Mouse (Mus musculus) lung, postnatal 0 days (tissue): ENCODE measurements at regions not wholly inside any gene's neighbourhood (a gene's known extent, or its start where the extent isn't known, plus 50 kb on each side); places are given as distances from the start of the nearest gene placed in this dataset.

Experiments
- ATAC-seq: fragments of 200-750 bp; cut with Nextera tagmentation; 2 replicates; pipeline ENCODE4 v1.8.0; 2017; ENCODE audit warnings: moderate library complexity
- DNase-seq: peaks from one replicate; pipeline ENCODE4 v3.0.0-alpha.2; 2016; ENCODE audit warnings: low spot score
- H3K27ac ChIP-seq: fragments of 300-500 bp; sonication (generic); 2 replicates; pipeline ENCODE4 v1.5.1; 2014; ENCODE audit warnings: antibody characterized with exemption, mild to moderate bottlenecking, low read length, mixed read lengths
- H3K27me3 ChIP-seq: fragments of 300-500 bp; sonication (generic); replicated peaks from 2 replicates; pipeline ENCODE4 v1.6.1; 2014; ENCODE audit warnings: low read length, mixed read lengths; ENCODE audit not compliant: insufficient read depth
- H3K36me3 ChIP-seq: fragments of 300-500 bp; sonication (generic); 2 replicates; pipeline ENCODE4 v1.6.1; 2014; ENCODE audit warnings: low read length, mixed read lengths; ENCODE audit not compliant: insufficient read depth
- H3K4me1 ChIP-seq: fragments of 300-500 bp; sonication (generic); 2 replicates; pipeline ENCODE4 v1.6.1; 2014; ENCODE audit warnings: antibody characterized with exemption, low read depth, low read length, mixed read lengths; ENCODE audit not compliant: insufficient read depth
- H3K4me2 ChIP-seq: fragments of 300-500 bp; sonication (generic); replicated peaks from 2 replicates; pipeline ENCODE4 v1.6.1; 2014; ENCODE audit warnings: low read depth, mild to moderate bottlenecking, low read length, moderate library complexity, mixed read lengths
- H3K4me3 ChIP-seq: fragments of 300-500 bp; sonication (generic); 2 replicates; pipeline ENCODE4 v1.5.1; 2014; ENCODE audit warnings: low read depth, low read length
- H3K9ac ChIP-seq: fragments of 300-500 bp; sonication (generic); replicated peaks from 2 replicates; pipeline ENCODE4 v1.6.1; 2014; ENCODE audit warnings: low read depth, mild to moderate bottlenecking
- H3K9me3 ChIP-seq: fragments of 300-500 bp; sonication (generic); 2 replicates; pipeline ENCODE4 v1.6.1; 2016; ENCODE audit warnings: low read length, mixed read lengths
- CTCF ChIP-seq: IDR thresholded peaks from 2 replicates; pipeline ENCODE4 v1.5.1; 2016; ENCODE audit warnings: antibody characterized with exemption, mild to moderate bottlenecking
- EP300 ChIP-seq: IDR thresholded peaks from 2 replicates; pipeline ENCODE4 v1.6.1; 2016; ENCODE audit warnings: antibody characterized with exemption, mild to moderate bottlenecking, control low read depth
- WGBS: fragments of 180-500 bp; shearing (Covaris S2); extraction: QIAGEN DNeasy Blood & Tissue Kit; methylation state at CpG from one replicate; pipeline ENCODE4 v1.1.7; 2014; 5-methylcytosine and 5-hydroxymethylcytosine counted together

DNA sequence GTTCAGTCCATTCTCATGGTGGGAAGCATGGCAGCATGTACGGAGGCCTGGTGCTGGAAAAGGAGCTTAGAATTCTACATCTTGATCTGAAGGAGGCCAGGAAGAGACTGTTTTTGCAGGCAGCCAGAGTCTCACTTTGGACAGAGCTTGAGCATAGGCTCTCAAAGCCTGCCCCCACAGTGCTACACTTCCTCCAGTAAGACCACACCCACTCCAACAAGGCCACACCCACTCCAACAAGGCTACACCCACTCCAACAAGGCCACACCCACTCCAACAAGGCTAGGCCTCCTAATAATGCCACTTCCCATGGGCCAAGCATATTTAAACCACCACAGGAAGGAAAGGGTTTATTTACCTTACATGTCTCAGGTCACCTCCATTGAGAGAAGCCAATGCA is 121.0 kb downstream of the Dyrk2 start:
- no peak for DNase-seq
- no peak overlapping the region for H3K27ac ChIP-seq
- H3K4me2 ChIP-seq, result no peak overlapping the region
- no peaks in the 10 kb centered on the region for H3K9me3 ChIP-seq
- H3K9ac ChIP-seq, result no peak overlapping the region
- no peak; the same call in 1 of the 2 replicates for ATAC-seq
- no peaks in the 10 kb centered on the region for H3K36me3 ChIP-seq
- no peak overlapping the region for H3K4me3 ChIP-seq
- H3K4me1 ChIP-seq, result no peaks in the 10 kb centered on the region
- WGBS, result 87% methylated on average over 1 of the region's 1 CpGs
- TF ChIP-seq CTCF (no peak), EP300 (no peak)
- no peaks in the 10 kb centered on the region for H3K27me3 ChIP-seq

DNA sequence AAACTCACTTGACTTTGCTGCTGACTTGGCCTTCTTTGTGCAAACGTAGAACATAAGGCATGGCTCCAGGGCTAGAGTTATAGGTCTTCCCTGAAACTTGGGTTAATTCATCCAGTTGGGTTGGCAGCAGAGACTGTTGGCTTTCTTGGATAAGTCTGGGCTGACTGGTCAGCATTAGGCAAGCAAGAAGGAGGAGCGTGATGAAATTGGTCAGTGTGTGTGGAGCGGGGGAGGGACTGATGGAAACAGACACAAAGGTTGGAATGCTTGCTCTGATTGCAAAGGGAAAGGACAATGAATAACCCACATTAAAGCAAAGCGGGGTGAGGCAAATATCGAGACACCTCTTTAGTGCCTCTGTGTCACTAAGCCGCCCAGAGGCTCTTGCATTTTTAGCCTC is 120.3 kb downstream of the Dyrk2 start:
- Histone ChIP-seq H3K36me3 (no peaks in the 10 kb centered on the region), H3K27me3 (no peaks in the 10 kb centered on the region), H3K9ac (no peak overlapping the region), H3K27ac (no peak overlapping the region), H3K4me1 (no peaks in the 10 kb centered on the region), H3K4me2 (no peak overlapping the region), H3K4me3 (no peak overlapping the region), H3K9me3 (no peaks in the 10 kb centered on the region)
- 70% methylated on average over 6 of the region's 6 CpGs for WGBS
- peak; percentile 38 for DNase-seq
- TF ChIP-seq CTCF, result no peak
- no peak for TF ChIP-seq EP300
- peak; percentile 40 for ATAC-seq

DNA sequence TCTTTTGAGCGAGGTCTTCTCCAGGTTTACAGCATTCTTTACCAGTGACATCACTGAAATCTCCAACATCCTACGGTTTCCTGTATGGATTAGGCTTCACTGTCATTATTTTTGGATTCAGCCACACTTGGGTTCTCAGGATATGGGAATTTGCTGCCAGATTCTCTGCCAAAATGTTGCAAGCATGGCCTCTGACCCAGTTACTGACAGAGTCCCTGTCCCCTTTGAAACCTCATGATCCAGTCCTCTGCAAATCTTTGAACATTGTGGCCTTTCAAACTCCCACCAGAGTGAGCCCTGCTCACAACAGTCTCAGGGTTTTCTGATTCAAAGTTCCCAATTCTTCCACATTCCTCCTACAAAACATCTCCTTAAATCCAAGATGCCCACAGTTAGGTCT is 118.9 kb downstream of the Dyrk2 start:
- H3K4me1 ChIP-seq, result no peaks in the 10 kb centered on the region

DNA sequence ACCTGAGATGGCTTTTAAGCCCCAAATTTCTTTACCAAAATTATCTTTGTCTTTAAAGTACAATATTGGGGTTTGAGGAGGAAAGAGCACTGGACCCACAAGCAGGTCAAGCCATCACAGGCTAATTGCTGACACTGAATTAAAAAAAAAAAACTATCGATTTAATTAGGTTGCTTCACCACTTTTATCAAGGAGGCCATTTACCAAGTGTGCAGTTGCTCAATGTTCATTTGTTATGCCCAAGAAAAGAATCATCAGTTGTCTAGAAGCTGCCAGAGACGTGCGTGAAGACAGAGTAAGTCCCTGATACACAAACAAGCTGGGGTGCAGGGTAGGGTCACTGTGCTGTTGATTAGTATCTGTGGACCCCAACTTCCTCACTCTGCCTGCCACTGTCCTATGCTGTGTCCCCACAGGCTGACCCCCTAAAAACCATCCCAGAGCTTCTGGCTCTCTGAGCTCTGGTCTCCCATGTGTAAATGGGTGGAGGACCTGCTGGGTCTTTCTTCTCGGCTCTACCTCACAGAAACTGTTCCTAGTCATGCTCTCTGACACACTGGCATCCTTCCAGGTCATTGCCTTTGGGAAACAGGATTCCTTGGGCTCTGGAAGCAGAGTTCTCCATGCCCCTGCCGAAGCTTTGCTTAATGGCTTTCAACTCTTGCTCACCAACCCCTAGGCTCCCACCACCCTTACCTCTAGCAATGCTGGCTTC is 116.8 kb downstream of the Dyrk2 start:
- Histone ChIP-seq H3K4me2 (no peak overlapping the region), H3K27me3 (no peaks in the 10 kb centered on the region), H3K27ac (no peak overlapping the region), H3K4me3 (no peak overlapping the region), H3K36me3 (no peaks in the 10 kb centered on the region), H3K9me3 (no peaks in the 10 kb centered on the region), H3K9ac (no peak overlapping the region), H3K4me1 (no peaks in the 10 kb centered on the region)
- DNase-seq (no peak), ATAC-seq (no peak)
- 73% methylated on average over 5 of the region's 5 CpGs for WGBS
- TF ChIP-seq CTCF (no peak), EP300 (no peak)

More for the DNA sequence above, 118.9 kb downstream of the Dyrk2 start:
- ATAC-seq, result no peak
- peak; percentile 16 for DNase-seq
- Histone ChIP-seq H3K9ac (no peak overlapping the region), H3K9me3 (no peaks in the 10 kb centered on the region), H3K4me2 (no peak overlapping the region), H3K36me3 (no peaks in the 10 kb centered on the region), H3K27ac (no peak overlapping the region), H3K27me3 (no peaks in the 10 kb centered on the region), H3K4me3 (no peak overlapping the region)
- TF ChIP-seq EP300 (no peak), CTCF (no peak)
- 69% methylated on average over 2 of the region's 2 CpGs for WGBS

DNA sequence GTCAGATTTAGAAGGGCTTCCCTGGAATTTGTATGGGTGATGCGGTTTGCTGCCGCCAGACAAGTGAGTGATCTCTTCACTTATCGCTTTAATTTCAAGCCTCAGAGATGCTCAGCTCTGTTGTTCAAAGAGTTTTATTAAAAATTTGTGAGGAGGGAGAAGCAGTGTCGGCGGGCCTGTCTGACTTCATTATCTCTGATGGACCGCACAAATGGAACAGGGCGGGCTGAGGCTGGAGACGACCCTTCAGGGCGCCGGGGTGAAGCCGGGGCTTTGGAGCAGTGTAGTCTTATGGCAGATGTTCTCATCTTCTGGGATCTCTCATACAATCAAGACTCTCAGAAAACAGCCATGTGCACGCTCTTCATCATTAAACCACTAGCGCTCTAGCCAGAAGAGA is 115.2 kb downstream of the Dyrk2 start:
- DNase-seq, result no peak
- no peak for ATAC-seq
- Histone ChIP-seq H3K36me3 (no peaks in the 10 kb centered on the region), H3K9me3 (no peaks in the 10 kb centered on the region), H3K9ac (no peak overlapping the region), H3K27me3 (no peaks in the 10 kb centered on the region), H3K4me3 (no peak overlapping the region), H3K4me2 (no peak overlapping the region), H3K4me1 (no peaks in the 10 kb centered on the region), H3K27ac (no peak overlapping the region)
- TF ChIP-seq CTCF (no peak), EP300 (no peak)
- 94% methylated on average over 13 of the region's 13 CpGs for WGBS

DNA sequence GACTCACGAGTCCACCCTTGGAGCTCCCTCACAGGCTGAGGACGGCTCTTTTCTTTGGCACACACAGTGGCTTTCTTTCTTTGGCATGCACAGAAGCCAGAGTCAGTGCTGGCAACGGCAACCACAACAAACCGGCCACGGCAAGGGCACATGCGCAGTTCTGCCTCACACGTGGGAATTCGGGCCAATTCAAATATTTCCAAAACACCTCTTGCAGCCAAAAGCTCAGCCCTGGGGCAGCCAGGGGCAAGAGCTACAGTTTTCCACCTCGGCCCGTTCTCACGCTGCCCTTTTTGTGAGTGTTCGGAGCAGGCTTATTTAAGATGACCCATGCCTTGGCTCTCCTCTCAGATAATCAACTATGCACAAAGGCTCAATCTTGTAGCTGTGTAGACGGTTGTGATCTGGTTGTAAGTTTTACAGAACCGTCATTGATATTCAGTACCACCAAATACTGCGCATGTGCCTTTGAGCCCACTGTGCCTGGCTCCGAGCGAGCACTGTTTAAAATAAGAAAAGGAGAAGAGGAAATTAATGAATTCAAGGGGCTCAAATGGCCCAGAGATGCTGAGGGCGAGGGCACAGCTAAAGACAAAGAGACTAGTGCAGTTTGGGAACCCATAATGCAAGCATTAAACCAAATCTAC is 111.1 kb downstream of the Dyrk2 start:
- WGBS, result 59% methylated on average over 18 of the region's 18 CpGs
- no peak overlapping the region; the same call in 1 of the 2 replicates for H3K4me2 ChIP-seq
- DNase-seq, result peak; percentile 66
- H3K4me1 ChIP-seq, result no peaks in the 10 kb centered on the region
- no peaks in the 10 kb centered on the region for H3K9me3 ChIP-seq
- no peak overlapping the region for H3K9ac ChIP-seq
- peak; percentile 52; the same call in 1 of the 2 replicates for ATAC-seq
- no peaks in the 10 kb centered on the region for H3K36me3 ChIP-seq
- H3K4me3 ChIP-seq, result no peak overlapping the region
- TF ChIP-seq EP300, result no peak
- TF ChIP-seq CTCF, result no peak
- H3K27me3 ChIP-seq, result no peaks in the 10 kb centered on the region
- no peak overlapping the region for H3K27ac ChIP-seq
